Mouse (Mus musculus) cerebellum, adult 2 months (tissue): ENCODE data around the gene Dtx1. TPM values are rescaled to one million over a fixed set of nuclear protein-coding genes. Genes with fewer than 3 reads are reported as not detected.

ENCODE experiments used
- DNase-seq, 2 experiments: peaks; one replicate each; pipeline ENCODE4 v3.0.0; 2021
- H3K27ac ChIP-seq: fragments of 200-500 bp; 2 replicates; pipeline ENCODE4 v1.5.1; 2012; ENCODE audit warnings: low read length, control low read depth, inconsistent platforms; ENCODE audit not compliant: insufficient read depth
- H3K27me3 ChIP-seq: fragments of 200-500 bp; 2 replicates; pipeline ENCODE4 v1.6.1; 2012; ENCODE audit warnings: inconsistent platforms, mild to moderate bottlenecking, low read length, moderate library complexity; ENCODE audit not compliant: control insufficient read depth, insufficient read depth
- H3K4me1 ChIP-seq: fragments of 200-500 bp; 2 replicates; pipeline ENCODE4 v1.6.1; 2011; ENCODE audit warnings: low read length; ENCODE audit not compliant: control insufficient read depth, insufficient read depth
- H3K4me3 ChIP-seq: fragments of 200-500 bp; replicated peaks from 2 replicates; pipeline ENCODE3; 2011; ENCODE audit warnings: mild to moderate bottlenecking, low read depth, low read length, control low read depth; ENCODE audit not compliant: insufficient read depth
- CTCF ChIP-seq: fragments of 200-500 bp; IDR thresholded peaks from 2 replicates; pipeline ENCODE4 v1.5.1; 2011; ENCODE audit warnings: low read depth, mild to moderate bottlenecking, control low read depth, low read length, moderate library complexity, borderline replicate concordance; ENCODE audit not compliant: insufficient read depth
- POLR2A ChIP-seq: fragments of 200-500 bp; IDR thresholded peaks from 2 replicates; pipeline ENCODE4 v1.6.1; 2011; ENCODE audit warnings: low read length, control low read depth, borderline replicate concordance; ENCODE audit not compliant: insufficient read depth
- WGBS: fragments of 180-500 bp; shearing (Covaris S2); methylation state at CpG from one replicate; pipeline ENCODE4 v1.1.7; 2018; 5-methylcytosine and 5-hydroxymethylcytosine counted together
- polyA plus RNA-seq: library from polyadenylated mRNA; depleted of rRNA; stranded (reverse); fragments of >200 nt; gene quantifications from 2 replicates; pipeline ENCODE4 v1.2.3, GENCODE M21; 2012

Dtx1 gene
- polyA plus RNA-seq, 1 experiment = 123 TPM

- H3K27me3 ChIP-seq = no peaks in the 10 kb centered on the region
- TF ChIP-seq CTCF = no peak
- no peak for TF ChIP-seq POLR2A
- peak; percentile 29 to 43 for DNase-seq
- WGBS = 44% methylated on average over 2 of the region's 2 CpGs
- no peak overlapping the region for H3K4me3 ChIP-seq
- peaks cover 17% of the 10 kb centered on the region for H3K4me1 ChIP-seq
- H3K27ac ChIP-seq = no peak overlapping the region
These were observed 57.9 kb downstream of the Dtx1 start for GRCm38 (mm10) chr5:120653873-120654272.

GRCm38 (mm10) chr5:120652915-120653701, 58.6 kb downstream of the Dtx1 start:
- DNase-seq = peak; percentile 34 to 47
- 26% methylated on average over 28 of the region's 28 CpGs for WGBS
- H3K27ac ChIP-seq = peak overlapping the region; percentile 8
- H3K4me3 ChIP-seq = peak overlapping the region; percentile 14
- H3K4me1 ChIP-seq = peaks cover 18% of the 10 kb centered on the region
- TF ChIP-seq POLR2A (no peak), CTCF (no peak)
- H3K27me3 ChIP-seq = no peaks in the 10 kb centered on the region

- 0 out of 2 replicates have a peak overlapping the region, but pooled peaks have one; percentile 23 for H3K27ac ChIP-seq
- no peak for DNase-seq
- TF ChIP-seq CTCF = no peak
- TF ChIP-seq POLR2A = no peak
- H3K27me3 ChIP-seq = no peaks in the 10 kb centered on the region
- 87% methylated on average over 5 of the region's 5 CpGs for WGBS
- no peak overlapping the region for H3K4me3 ChIP-seq
- peaks cover 20% of the 10 kb centered on the region for H3K4me1 ChIP-seq
These were observed 60.5 kb downstream of the Dtx1 start for GRCm38 (mm10) chr5:120651230-120651629.

- no peaks in the 10 kb centered on the region for H3K27me3 ChIP-seq
- WGBS = 34% methylated on average over 13 of the region's 13 CpGs
- H3K4me3 ChIP-seq = peak overlapping the region; percentile 40
- TF ChIP-seq POLR2A (no peak), CTCF (no peak)
- H3K27ac ChIP-seq = no peak overlapping the region
- H3K4me1 ChIP-seq = peaks cover 16% of the 10 kb centered on the region
- DNase-seq = no peak
These were observed 61.8 kb downstream of the Dtx1 start for GRCm38 (mm10) chr5:120649938-120650337.

GRCm38 (mm10) chr5:120649374-120649933, 62.3 kb downstream of the Dtx1 start:
- no peak overlapping the region for H3K27ac ChIP-seq
- peak overlapping the region; percentile 40 for H3K4me3 ChIP-seq
- H3K27me3 ChIP-seq = no peaks in the 10 kb centered on the region
- H3K4me1 ChIP-seq = peaks cover 12% of the 10 kb centered on the region
- no peak for TF ChIP-seq POLR2A
- 0 out of 2 replicates have a peak, but pooled peaks have one; percentile 18 for TF ChIP-seq CTCF
- no peak for DNase-seq
- 4% methylated on average over 21 of the region's 21 CpGs for WGBS

- peak; percentile 65 for DNase-seq
- no peak for TF ChIP-seq POLR2A
- TF ChIP-seq CTCF = peak; percentile 51; the same call in 1 of the 2 replicates
- Histone ChIP-seq H3K4me1 (peaks cover 18% of the 10 kb centered on the region), H3K4me3 (peak within 1 kb of the TSS; percentile 40), H3K27me3 (no peaks in the 10 kb centered on the region), H3K27ac (peak within 1 kb of the TSS; percentile 66)
- 1% methylated on average over 53 of the region's 53 CpGs for WGBS
These were observed 63.0 kb downstream of the Dtx1 start, which contains the start of gene Rasal1 for GRCm38 (mm10) chr5:120648569-120649373. TSS of gene Rasal1 (plus strand) at chr5:120648812.

- no peak for DNase-seq
- TF ChIP-seq POLR2A = no peak
- no peak for TF ChIP-seq CTCF
- 33% methylated on average over 12 of the region's 12 CpGs for WGBS
- Histone ChIP-seq H3K27me3 (no peaks in the 10 kb centered on the region), H3K4me1 (peaks cover 21% of the 10 kb centered on the region), H3K4me3 (peak overlapping the region; percentile 40), H3K27ac (peak overlapping the region; percentile 66; the same call in 1 of the 2 replicates)
These were observed 63.8 kb downstream of the Dtx1 start for GRCm38 (mm10) chr5:120647814-120648491.
